Mouse (Mus musculus) stomach, embryonic 16.5 days (tissue): Measurements from ENCODE around the gene Rundc1. TPM values are rescaled to one million over a fixed set of nuclear protein-coding genes. Genes with fewer than 3 reads are reported as not detected.
A peak's percentile ranks its signal among the peaks of the same experiment; 100 is the strongest.
"Not testable (repeated sequence)": the region's sequence is repeated elsewhere in the genome, so short reads cannot be mapped to it uniquely, and the experiment has no call there.

Experiments used
- ATAC-seq: fragments of 200-750 bp; cut with Nextera tagmentation; 2 replicates; pipeline ENCODE4 v1.8.0; 2017; ENCODE audit warnings: moderate number of reproducible peaks, moderate TSS enrichment; ENCODE audit not compliant: insufficient read depth, low FRiP score
- H3K27ac ChIP-seq: fragments of 300-500 bp; sonication (generic); 2 replicates; pipeline ENCODE4 v1.5.1; 2014; ENCODE audit warnings: low read length
- H3K27me3 ChIP-seq: fragments of 300-500 bp; sonication (generic); 2 replicates; pipeline ENCODE4 v1.6.1; 2014; ENCODE audit warnings: low read length, control low read depth, mixed read lengths; ENCODE audit not compliant: control insufficient read depth, insufficient read depth
- H3K36me3 ChIP-seq: fragments of 300-500 bp; sonication (generic); 2 replicates; pipeline ENCODE4 v1.6.1; 2014; ENCODE audit warnings: low read length; ENCODE audit not compliant: control insufficient read depth, insufficient read depth
- H3K4me1 ChIP-seq: fragments of 300-500 bp; sonication (generic); 2 replicates; pipeline ENCODE4 v1.6.1; 2014; ENCODE audit warnings: low read length, control low read depth, mixed read lengths; ENCODE audit not compliant: control insufficient read depth, insufficient read depth
- H3K4me2 ChIP-seq: fragments of 300-500 bp; sonication (generic); 2 replicates; pipeline ENCODE4 v1.6.1; 2014; ENCODE audit warnings: low read depth, low read length, mixed read lengths
- H3K4me3 ChIP-seq: fragments of 300-500 bp; sonication (generic); replicated peaks from 2 replicates; pipeline ENCODE4 v1.5.1; 2014; ENCODE audit warnings: mild to moderate bottlenecking, low read length
- H3K9ac ChIP-seq: fragments of 300-500 bp; sonication (generic); 2 replicates; pipeline ENCODE4 v1.6.1; 2014; ENCODE audit warnings: low read length
- H3K9me3 ChIP-seq: fragments of 300-500 bp; sonication (generic); replicated peaks from 2 replicates; pipeline ENCODE4 v1.6.1; 2016; ENCODE audit warnings: low read length, control low read depth; ENCODE audit not compliant: control insufficient read depth
- WGBS: fragments of 180-500 bp; shearing (Covaris S2); extraction: QIAGEN DNeasy Blood & Tissue Kit; methylation state at CpG from one replicate; pipeline ENCODE4 v1.1.7; 2014; 5-methylcytosine and 5-hydroxymethylcytosine counted together
- polyA plus RNA-seq: library from polyadenylated mRNA; unstranded; fragments of >200 nt; fragmentation: Nextera tagmentation; extraction: Ambion mirVana; gene quantifications from 2 replicates; pipeline ENCODE4 v1.2.1, GENCODE M21; 2015

Rundc1 gene
- polyA plus RNA-seq, 1 experiment from 2014 or later, result 19.0 TPM

DNA sequence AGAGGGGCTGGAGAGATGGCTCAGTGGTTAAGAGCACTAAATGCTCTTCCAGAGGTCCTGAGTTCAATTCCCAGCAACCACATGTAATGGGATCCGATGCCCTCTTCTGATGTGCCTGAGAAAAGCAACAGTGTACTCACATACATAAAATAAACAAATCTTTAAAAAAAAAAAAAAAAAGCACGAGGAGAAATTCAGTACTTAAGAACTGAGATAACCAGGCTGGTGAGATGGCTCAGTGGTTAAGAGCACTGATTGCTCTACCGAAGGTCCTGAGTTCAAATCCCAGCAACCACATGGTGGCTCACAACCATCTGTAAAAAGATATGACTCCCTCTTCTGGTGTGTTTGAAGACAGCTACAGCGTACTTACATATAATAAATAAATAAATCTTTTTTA lies 24.7 kb downstream of the Rundc1 start:
- H3K9me3 ChIP-seq, H3K36me3 ChIP-seq, H3K27me3 ChIP-seq, H3K9ac ChIP-seq, H3K27ac ChIP-seq, ATAC-seq, H3K4me2 ChIP-seq, H3K4me3 ChIP-seq: not testable (repeated sequence)
- peaks cover 11% of the 10 kb centered on the region for H3K4me1 ChIP-seq
- 77% methylated on average over 4 of the region's 4 CpGs for WGBS

DNA sequence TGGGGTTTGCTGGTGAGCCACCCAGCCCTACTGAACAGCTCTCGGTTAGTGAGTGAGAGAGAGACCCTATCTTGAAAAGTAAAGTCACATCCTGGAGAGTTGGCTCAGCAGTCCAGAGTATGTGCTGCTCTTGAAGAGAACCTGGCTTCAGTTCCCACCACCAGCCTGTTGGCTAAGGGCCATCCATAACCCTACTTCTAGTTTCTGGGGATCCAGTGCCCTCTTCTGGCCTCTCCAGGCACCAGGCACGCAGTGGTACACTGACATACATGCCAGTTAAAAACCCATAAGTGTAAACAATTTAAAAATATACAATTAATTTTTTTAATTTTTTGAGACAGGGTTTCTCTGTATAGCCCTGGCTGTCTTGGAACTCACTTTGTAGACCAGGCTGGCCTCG lies 25.5 kb downstream of the Rundc1 start:
- Histone ChIP-seq H3K27me3 (no peaks in the 10 kb centered on the region), H3K4me3 (no peak overlapping the region), H3K4me1 (peaks cover 14% of the 10 kb centered on the region; the same call in 1 of the 2 replicates), H3K4me2 (no peak overlapping the region), H3K27ac (no peak overlapping the region), H3K9me3 (no peaks in the 10 kb centered on the region), H3K9ac (no peak overlapping the region), H3K36me3 (no peaks in the 10 kb centered on the region)
- ATAC-seq, result no peak
- 85% methylated on average over 3 of the region's 3 CpGs for WGBS

GRCm38 (mm10) chr11:101451536-101451935 lies 26.7 kb downstream of the Rundc1 start:
- Histone ChIP-seq H3K4me2 (no peak overlapping the region), H3K4me1 (peaks cover 14% of the 10 kb centered on the region; the same call in 1 of the 2 replicates), H3K27me3 (no peaks in the 10 kb centered on the region), H3K27ac (no peak overlapping the region), H3K4me3 (no peak overlapping the region), H3K36me3 (no peaks in the 10 kb centered on the region), H3K9ac (no peak overlapping the region), H3K9me3 (no peaks in the 10 kb centered on the region)
- ATAC-seq, result no peak
- WGBS, result 85% methylated on average over 10 of the region's 10 CpGs

GRCm38 (mm10) chr11:101452093-101452774 lies 27.3 kb downstream of the Rundc1 start:
- ATAC-seq, result no peak
- no peak overlapping the region for H3K9ac ChIP-seq
- 61% methylated on average over 10 of the region's 10 CpGs for WGBS
- H3K4me1 ChIP-seq, result peaks cover 14% of the 10 kb centered on the region; the same call in 1 of the 2 replicates
- H3K36me3 ChIP-seq, result no peaks in the 10 kb centered on the region
- H3K4me3 ChIP-seq, result no peak overlapping the region
- H3K27ac ChIP-seq, result no peak overlapping the region
- H3K9me3 ChIP-seq, result no peaks in the 10 kb centered on the region
- H3K27me3 ChIP-seq, result no peaks in the 10 kb centered on the region
- no peak overlapping the region for H3K4me2 ChIP-seq

DNA sequence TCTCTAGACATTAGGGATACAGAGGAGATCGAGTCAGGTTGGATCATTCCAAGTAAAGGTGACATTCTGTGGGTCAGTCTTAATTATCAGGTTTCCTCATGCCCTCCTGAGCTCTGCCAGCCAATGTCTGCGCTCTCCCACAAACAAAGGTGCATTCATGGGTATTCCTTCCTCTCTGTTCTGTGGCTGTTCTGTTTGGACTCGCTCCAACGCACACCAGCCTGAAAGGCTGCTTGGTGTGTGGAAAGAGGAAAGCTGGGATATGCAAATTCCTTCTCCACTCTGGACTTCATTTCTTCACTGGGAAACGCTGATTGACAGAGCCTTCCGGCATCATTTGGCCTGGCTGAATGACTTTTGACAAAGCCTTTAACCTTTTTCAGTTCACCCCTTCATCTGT lies 29.8 kb downstream of the Rundc1 start:
- Histone ChIP-seq H3K27ac (peak overlapping the region; percentile 6; the same call in 1 of the 2 replicates), H3K4me1 (peaks cover 18% of the 10 kb centered on the region), H3K27me3 (no peaks in the 10 kb centered on the region), H3K4me2 (no peak overlapping the region), H3K9ac (0 out of 2 replicates have a peak overlapping the region, but pooled peaks have one; percentile 25), H3K4me3 (no peak overlapping the region), H3K36me3 (no peaks in the 10 kb centered on the region), H3K9me3 (no peaks in the 10 kb centered on the region)
- no peak for ATAC-seq
- WGBS, result 65% methylated on average over 6 of the region's 6 CpGs

DNA sequence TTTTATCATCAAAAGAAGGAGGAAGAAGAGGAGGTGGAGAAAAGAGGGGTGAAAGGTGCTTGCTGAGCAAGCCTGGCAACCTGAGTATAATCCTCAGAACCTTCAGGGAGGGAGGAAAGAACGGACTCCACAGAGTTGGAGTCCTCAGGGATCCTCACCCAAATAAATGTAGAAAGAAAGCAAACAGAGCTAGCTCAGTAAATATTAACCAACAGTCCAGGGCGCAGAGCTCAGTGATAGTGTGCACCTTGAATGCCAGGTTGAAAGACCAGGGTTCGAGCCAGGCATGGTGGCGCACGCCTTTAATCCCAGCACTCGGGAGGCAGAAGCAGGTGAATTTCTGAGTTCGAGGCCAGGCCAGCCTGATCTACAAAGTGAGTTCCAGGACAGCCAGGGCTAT lies 30.7 kb downstream of the Rundc1 start:
- 82% methylated on average over 7 of the region's 7 CpGs for WGBS
- no peaks in the 10 kb centered on the region for H3K36me3 ChIP-seq
- no peak for ATAC-seq

DNA sequence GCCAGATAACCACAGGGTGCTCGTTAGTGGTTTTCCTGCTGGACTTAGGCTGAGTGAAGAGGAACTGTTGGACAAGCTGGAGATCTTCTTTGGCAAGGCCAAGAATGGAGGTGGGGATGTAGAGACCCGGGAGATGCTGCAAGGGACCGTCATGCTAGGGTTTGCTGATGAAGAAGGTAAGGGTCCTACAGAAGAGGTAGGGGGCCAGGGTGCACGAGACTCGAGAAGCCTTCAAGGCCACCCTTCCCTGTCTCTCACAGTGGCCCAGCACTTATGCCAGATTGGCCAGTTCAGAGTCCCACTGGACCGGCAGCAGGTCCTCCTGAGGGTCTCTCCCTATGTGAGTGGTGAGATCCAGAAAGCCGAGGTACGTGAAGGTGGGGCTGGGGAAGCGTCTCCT lies 32.7 kb downstream of the Rundc1 start:
- no peak for ATAC-seq
- no peak overlapping the region for H3K4me2 ChIP-seq
- H3K9me3 ChIP-seq, result no peaks in the 10 kb centered on the region
- no peaks in the 10 kb centered on the region for H3K27me3 ChIP-seq
- H3K36me3 ChIP-seq, result 0 out of 2 replicates have a peak, but pooled peaks cover 7% of the 10 kb centered on the region
- peaks cover 20% of the 10 kb centered on the region for H3K4me1 ChIP-seq
- H3K9ac ChIP-seq, result no peak overlapping the region
- 85% methylated on average over 9 of the region's 9 CpGs for WGBS
- H3K4me3 ChIP-seq, result no peak overlapping the region
- no peak overlapping the region for H3K27ac ChIP-seq

More for the DNA sequence above, 30.7 kb downstream of the Rundc1 start:
- Histone ChIP-seq H3K9me3 (no peaks in the 10 kb centered on the region), H3K27me3 (no peaks in the 10 kb centered on the region), H3K4me2 (no peak overlapping the region), H3K27ac (no peak overlapping the region), H3K9ac (no peak overlapping the region), H3K4me3 (no peak overlapping the region), H3K4me1 (peaks cover 20% of the 10 kb centered on the region)

DNA sequence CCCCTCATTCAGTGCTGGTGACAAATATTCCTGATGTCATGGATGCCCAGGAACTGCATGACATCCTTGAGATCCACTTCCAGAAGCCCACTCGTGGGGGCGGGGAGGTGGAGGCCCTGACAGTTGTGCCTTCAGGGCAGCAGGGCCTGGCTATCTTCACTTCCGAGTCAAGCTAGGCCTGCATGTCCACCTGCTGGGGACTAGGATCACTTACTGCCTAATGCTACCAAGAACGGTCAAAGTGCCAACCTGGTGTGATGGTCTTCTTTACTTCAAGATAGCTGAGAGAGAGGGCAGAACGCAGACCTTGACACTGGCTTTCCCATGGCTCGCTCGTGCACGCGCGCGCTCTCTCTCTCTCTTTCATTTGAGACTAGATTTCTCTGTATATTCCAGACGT lies 33.3 kb downstream of the Rundc1 start:
- no peaks in the 10 kb centered on the region for H3K27me3 ChIP-seq
- H3K9ac ChIP-seq, result no peak overlapping the region
- no peaks in the 10 kb centered on the region for H3K9me3 ChIP-seq
- H3K36me3 ChIP-seq, result 0 out of 2 replicates have a peak, but pooled peaks cover 7% of the 10 kb centered on the region
- peaks cover 26% of the 10 kb centered on the region for H3K4me1 ChIP-seq
- no peak overlapping the region for H3K27ac ChIP-seq
- ATAC-seq, result no peak
- H3K4me3 ChIP-seq, result no peak overlapping the region
- no peak overlapping the region for H3K4me2 ChIP-seq
- 81% methylated on average over 12 of the region's 12 CpGs for WGBS

GRCm38 (mm10) chr11:101459716-101460115 lies 34.8 kb downstream of the Rundc1 start:
- Histone ChIP-seq H3K4me2 (no peak overlapping the region), H3K9me3 (no peaks in the 10 kb centered on the region), H3K27ac (no peak overlapping the region; the same call in 1 of the 2 replicates), H3K9ac (no peak overlapping the region), H3K36me3 (0 out of 2 replicates have a peak, but pooled peaks cover 7% of the 10 kb centered on the region), H3K4me3 (no peak overlapping the region), H3K27me3 (no peaks in the 10 kb centered on the region), H3K4me1 (peaks cover 35% of the 10 kb centered on the region)
- ATAC-seq, result 0 out of 2 replicates have a peak, but pooled peaks have one; percentile 6
- 53% methylated on average over 6 of the region's 6 CpGs for WGBS
